Mouse (Mus musculus): ENCODE data around the gene Gm9611.
"Not testable (repeated sequence)": the region's sequence is repeated elsewhere in the genome, so short reads cannot be mapped to it uniquely, and the experiment has no call there.

- TF ChIP-seq CTCF (conservative IDR thresholded peaks at IDR 0.05; ENCODE audit: insufficient read depth, insufficient read length, low read depth, low read length); POLR2A (IDR thresholded peaks at IDR 0.05; ENCODE audit: low read depth, low read length): not testable (repeated sequence)
Measured at GRCm38 (mm10) chr14:42309910-42310309, 12.8 kb upstream of the Gm9611 start, which contains the start of gene Gm7995.
